Mouse (Mus musculus): Measurements from ENCODE around the gene Trim8.

- TF ChIP-seq CTCF (IDR thresholded peaks at IDR 0.05; ENCODE audit: low read depth) (no peak), EP300 (IDR thresholded peaks at IDR 0.05; ENCODE audit: low read depth) (no peak)
These were observed 31.6 kb downstream of the Trim8 start for GRCm38 (mm10) chr19:46533066-46533465.
